Comparison of ENCODE assay signal across 12 mouse cellular contexts in genomic region chr8:78119682-78120081, GRCm38 (mm10).
DNase-seq lines count a peak whose midpoint lies in the region; ATAC-seq lines count a peak whose summit lies in the region.
"Had no signal": no experiment of that assay in that cellular context is flagged by ENCODE, and none has a peak within 500 bp of the region (broad histone marks: within the 10 kb centered on the region; RNA-seq: fewer than 3 reads in every experiment).

No protein-coding gene starts in this region.

- no peak for DNase-seq in forebrain, embryonic 11.5 days (ENCODE audit: low spot score)
- peak; percentile 73 for DNase-seq in midbrain, embryonic 14.5 days
- no peak for DNase-seq in midbrain, embryonic 10.5 days (ENCODE audit: low spot score)
- DNase-seq in layer of hippocampus, postnatal 10 days (ENCODE audit: low spot score in 2 of 2) = peak; percentile 52 to 65
- peak; percentile 33 for DNase-seq in right cerebral cortex, postnatal 4 days
- DNase-seq: adrenal gland, postnatal 36 days; liver, embryonic 13.5 days had no signal

- no peak overlapping the region for H3K27ac ChIP-seq in forebrain, embryonic 15.5 days (replicated peaks)
- no peak overlapping the region for H3K27ac ChIP-seq in forebrain, embryonic 11.5 days (ENCODE audit: low read depth, low read length)
- no peak overlapping the region; the same call in 1 of the 2 replicates for H3K27ac ChIP-seq in midbrain, embryonic 14.5 days (replicated peaks; ENCODE audit: low read depth, low read length)
- no peak overlapping the region for H3K27ac ChIP-seq in midbrain, embryonic 10.5 days (replicated peaks)
- H3K27ac ChIP-seq in kidney, embryonic 15.5 days = no peak overlapping the region
- H3K27ac ChIP-seq: heart, adult 2 months; liver, embryonic 13.5 days; stomach, embryonic 15.5 days had no signal

- WGBS in forebrain, embryonic 15.5 days = 13% methylated on average over 11 of the region's 11 CpGs
- 55% methylated on average over 11 of the region's 11 CpGs for WGBS in forebrain, embryonic 11.5 days
- WGBS in midbrain, embryonic 14.5 days = 50% methylated on average over 11 of the region's 11 CpGs
- WGBS in midbrain, embryonic 10.5 days = 81% methylated on average over 11 of the region's 11 CpGs
- WGBS in kidney, embryonic 15.5 days = 73% methylated on average over 11 of the region's 11 CpGs

- H3K4me3 ChIP-seq in forebrain, embryonic 15.5 days = no peak overlapping the region
- H3K4me3 ChIP-seq in forebrain, embryonic 11.5 days (ENCODE audit: low read depth, low read length) = no peak overlapping the region
- no peak overlapping the region for H3K4me3 ChIP-seq in midbrain, embryonic 14.5 days (replicated peaks; ENCODE audit: low read depth, low read length)
- no peak overlapping the region for H3K4me3 ChIP-seq in midbrain, embryonic 10.5 days
- no peak overlapping the region for H3K4me3 ChIP-seq in kidney, embryonic 15.5 days (replicated peaks)
- H3K4me3 ChIP-seq: heart, adult 2 months; liver, embryonic 13.5 days; megakaryocyte, embryonic 14.5 days; stomach, embryonic 15.5 days had no signal

- no peaks in the 10 kb centered on the region for H3K27me3 ChIP-seq in forebrain, embryonic 15.5 days
- no peaks in the 10 kb centered on the region for H3K27me3 ChIP-seq in forebrain, embryonic 11.5 days (ENCODE audit: control insufficient read depth, insufficient read depth, low read length)
- H3K27me3 ChIP-seq in midbrain, embryonic 14.5 days (ENCODE audit: control insufficient read depth, insufficient read depth, low read length) = no peaks in the 10 kb centered on the region
- no peaks in the 10 kb centered on the region for H3K27me3 ChIP-seq in midbrain, embryonic 10.5 days (ENCODE audit: low read depth, poor library complexity, severe bottlenecking)
- H3K27me3 ChIP-seq in kidney, embryonic 15.5 days = no peaks in the 10 kb centered on the region
- H3K27me3 ChIP-seq: liver, embryonic 13.5 days; stomach, embryonic 15.5 days had no signal

- H3K36me3 ChIP-seq in forebrain, embryonic 15.5 days = no peaks in the 10 kb centered on the region
- H3K36me3 ChIP-seq in forebrain, embryonic 11.5 days (ENCODE audit: control insufficient read depth, insufficient read depth, low read length) = no peaks in the 10 kb centered on the region
- no peaks in the 10 kb centered on the region for H3K36me3 ChIP-seq in midbrain, embryonic 14.5 days (ENCODE audit: control insufficient read depth, insufficient read depth, low read length)
- H3K36me3 ChIP-seq in midbrain, embryonic 10.5 days = no peaks in the 10 kb centered on the region
- H3K36me3 ChIP-seq in kidney, embryonic 15.5 days = no peaks in the 10 kb centered on the region
- H3K36me3 ChIP-seq: liver, embryonic 13.5 days; stomach, embryonic 15.5 days had no signal

- H3K4me2 ChIP-seq in forebrain, embryonic 15.5 days (replicated peaks) = 0 out of 2 replicates have a peak overlapping the region, but pooled peaks have one; percentile 8
- no peak overlapping the region for H3K4me2 ChIP-seq in forebrain, embryonic 11.5 days (ENCODE audit: low read depth, low read length, severe bottlenecking)
- H3K4me2 ChIP-seq in midbrain, embryonic 14.5 days (ENCODE audit: low read length) = no peak overlapping the region
- no peak overlapping the region for H3K4me2 ChIP-seq in kidney, embryonic 15.5 days
- H3K4me2 ChIP-seq: liver, embryonic 13.5 days; stomach, embryonic 15.5 days had no signal

- peaks cover 15% of the 10 kb centered on the region for H3K4me1 ChIP-seq in forebrain, embryonic 15.5 days
- H3K4me1 ChIP-seq in forebrain, embryonic 11.5 days (replicated peaks; ENCODE audit: control insufficient read depth, insufficient read depth, low read length) = 0 out of 2 replicates have a peak, but pooled peaks cover 2% of the 10 kb centered on the region
- H3K4me1 ChIP-seq in midbrain, embryonic 14.5 days (ENCODE audit: control insufficient read depth, insufficient read depth, low read length) = no peaks in the 10 kb centered on the region
- peaks cover 10% of the 10 kb centered on the region; the same call in 1 of the 2 replicates for H3K4me1 ChIP-seq in midbrain, embryonic 10.5 days
- H3K4me1 ChIP-seq in kidney, embryonic 15.5 days = no peaks in the 10 kb centered on the region
- H3K4me1 ChIP-seq: liver, embryonic 13.5 days; megakaryocyte, embryonic 14.5 days; stomach, embryonic 15.5 days had no signal

- no peak overlapping the region for H3K9ac ChIP-seq in forebrain, embryonic 15.5 days (replicated peaks)
- H3K9ac ChIP-seq in forebrain, embryonic 11.5 days (ENCODE audit: low read length) = no peak overlapping the region
- H3K9ac ChIP-seq in midbrain, embryonic 14.5 days (replicated peaks; ENCODE audit: low read length) = no peak overlapping the region
- no peak overlapping the region for H3K9ac ChIP-seq in kidney, embryonic 15.5 days
- H3K9ac ChIP-seq: liver, embryonic 13.5 days; stomach, embryonic 15.5 days had no signal

- ATAC-seq in forebrain, embryonic 15.5 days (replicated peaks) = peak; percentile 76
- no peak for ATAC-seq in forebrain, embryonic 11.5 days (replicated peaks; ENCODE audit: low FRiP score)
- ATAC-seq in midbrain, embryonic 14.5 days (ENCODE audit: low FRiP score, low TSS enrichment) = 0 out of 2 replicates have a peak, but pooled peaks have one; percentile 57
- ATAC-seq in kidney, embryonic 15.5 days (replicated peaks; ENCODE audit: low FRiP score) = no peak

- no peaks in the 10 kb centered on the region for H3K9me3 ChIP-seq in forebrain, embryonic 15.5 days
- no peaks in the 10 kb centered on the region for H3K9me3 ChIP-seq in forebrain, embryonic 11.5 days (ENCODE audit: control insufficient read depth, low read length)
- H3K9me3 ChIP-seq in midbrain, embryonic 14.5 days (ENCODE audit: control insufficient read depth, low read length) = no peaks in the 10 kb centered on the region
- H3K9me3 ChIP-seq in midbrain, embryonic 10.5 days (replicated peaks) = no peaks in the 10 kb centered on the region
- H3K9me3 ChIP-seq in kidney, embryonic 15.5 days (replicated peaks) = no peaks in the 10 kb centered on the region
- H3K9me3 ChIP-seq: liver, embryonic 13.5 days; megakaryocyte, embryonic 14.5 days; stomach, embryonic 15.5 days had no signal

Comparison
In these comparisons a context has a peak if more than half of its experiments do, and no peak if none do; other contexts are left out.
1. ATAC-seq: peak in forebrain, embryonic 15.5 days (single experiment) and midbrain, embryonic 14.5 days (single experiment); none in forebrain, embryonic 11.5 days (single experiment) and kidney, embryonic 15.5 days (single experiment).
2. DNase-seq: peak in midbrain, embryonic 14.5 days (single experiment), layer of hippocampus, postnatal 10 days (2 of 2) and right cerebral cortex, postnatal 4 days (single experiment); none in forebrain, embryonic 11.5 days (single experiment) and midbrain, embryonic 10.5 days (single experiment).